Mouse (Mus musculus): ENCODE data around the gene Rcor3.

Gene Rcor3

GRCm38 (mm10) chr1:192137926-192138910, at the start of gene Rcor3:
Gene Rcor3, minus strand, starts transcription at chr1:192138062.
- peak; percentile 91 for DNase-seq (ENCODE audit: low read depth)

GRCm38 (mm10) chr1:192181696-192182257, 43.9 kb upstream of the Rcor3 start:
- no peak for DNase-seq (ENCODE audit: low read depth)

GRCm38 (mm10) chr1:192179877-192180276, 42.0 kb upstream of the Rcor3 start:
- DNase-seq (ENCODE audit: low read depth), result peak; percentile 50

GRCm38 (mm10) chr1:192171477-192171876, 33.6 kb upstream of the Rcor3 start:
- DNase-seq (ENCODE audit: low read depth), result no peak

GRCm38 (mm10) chr1:192151179-192151578, 13.3 kb upstream of the Rcor3 start:
- DNase-seq (ENCODE audit: low read depth), result no peak

- peak; percentile 14 for DNase-seq (ENCODE audit: low read depth)
Observed at GRCm38 (mm10) chr1:192140313-192140712, 2.5 kb upstream of the Rcor3 start.

- DNase-seq (ENCODE audit: low read depth), result peak; percentile 59
Observed at GRCm38 (mm10) chr1:192137291-192137925, 454 bp downstream of the Rcor3 start.

GRCm38 (mm10) chr1:192136561-192137290, 1.1 kb downstream of the Rcor3 start:
- peak; percentile 95 for DNase-seq (ENCODE audit: low read depth)

GRCm38 (mm10) chr1:192130202-192130601, 7.7 kb downstream of the Rcor3 start:
- DNase-seq (ENCODE audit: low read depth), result no peak

- DNase-seq (ENCODE audit: low read depth), result no peak
Observed at GRCm38 (mm10) chr1:192128343-192128742, 9.5 kb downstream of the Rcor3 start.

- DNase-seq (ENCODE audit: low read depth), result no peak
Observed at GRCm38 (mm10) chr1:192125761-192126160, 12.1 kb downstream of the Rcor3 start.

GRCm38 (mm10) chr1:192116262-192116661, 21.6 kb downstream of the Rcor3 start:
- DNase-seq (ENCODE audit: low read depth), result no peak

GRCm38 (mm10) chr1:192115378-192115777, 22.5 kb downstream of the Rcor3 start:
- DNase-seq (ENCODE audit: low read depth), result no peak

GRCm38 (mm10) chr1:192109169-192109568, 28.7 kb downstream of the Rcor3 start:
- peak; percentile 35 for DNase-seq (ENCODE audit: low read depth)

GRCm38 (mm10) chr1:192107352-192107751, 30.5 kb downstream of the Rcor3 start:
- peak; percentile 71 for DNase-seq (ENCODE audit: low read depth)

GRCm38 (mm10) chr1:192105902-192106389, 31.9 kb downstream of the Rcor3 start:
- no peak for DNase-seq (ENCODE audit: low read depth)

- DNase-seq (ENCODE audit: low read depth), result no peak
Observed at GRCm38 (mm10) chr1:192104021-192104420, 33.8 kb downstream of the Rcor3 start.

GRCm38 (mm10) chr1:192103176-192103575, 34.7 kb downstream of the Rcor3 start:
- no peak for DNase-seq (ENCODE audit: low read depth)

GRCm38 (mm10) chr1:192101359-192101758, 36.5 kb downstream of the Rcor3 start:
- no peak for DNase-seq (ENCODE audit: low read depth)

- DNase-seq (ENCODE audit: low read depth), result no peak
Observed at GRCm38 (mm10) chr1:192100742-192101141, 37.1 kb downstream of the Rcor3 start.

- DNase-seq (ENCODE audit: low read depth), result no peak
Observed at GRCm38 (mm10) chr1:192095626-192096025, 42.2 kb downstream of the Rcor3 start.
